Comparison of ENCODE assay signal across 8 mouse cellular contexts in genomic region chr5:111416591-111417374, GRCm38 (mm10). TPM values are rescaled to one million over a fixed set of nuclear protein-coding genes. Genes with fewer than 3 reads are reported as not detected.
A peak's percentile ranks its signal among the peaks of the same experiment; 100 is the strongest.
DNase-seq lines count a peak whose midpoint lies in the region; ATAC-seq and TF ChIP-seq lines count a peak whose summit lies in the region.

Gene Mn1 (plus strand): TSS chr5:111417362.

- peak; percentile 87 for DNase-seq in ES-CJ7 (ENCODE audit: low read depth, low spot score)
- peak; percentile 47 to 56 for DNase-seq in cerebellum, adult 2 months
- peak; percentile 94 for DNase-seq in forelimb bud, embryonic 11.5 days (ENCODE audit: low read depth, low spot score)
- peak; percentile 89 to 92 for DNase-seq in heart, postnatal 36 days
- peak; percentile 86 to 89 for DNase-seq in layer of hippocampus, adult 2 months (ENCODE audit: low spot score in 2 of 2)
- DNase-seq in liver, postnatal 0 days: peak; percentile 75
- peak; percentile 76 for DNase-seq in ovary, postnatal 10 days (ENCODE audit: low spot score)
- DNase-seq in thymus, postnatal 14 days: peak; percentile 83

- peak within 1 kb of the TSS; percentile 90 for H3K4me2 ChIP-seq in liver, postnatal 0 days (ENCODE audit: low read depth, low read length)

- H3K4me3 ChIP-seq in cerebellum, adult 2 months (replicated peaks; ENCODE audit: insufficient read depth, low read depth, low read length): peak within 1 kb of the TSS; percentile 43
- peak within 1 kb of the TSS; percentile 73 for H3K4me3 ChIP-seq in layer of hippocampus, adult 2 months
- peak within 1 kb of the TSS; percentile 62 for H3K4me3 ChIP-seq in liver, postnatal 0 days (ENCODE audit: low read depth, low read length)

- peak; percentile 75 for ATAC-seq in liver, postnatal 0 days

- no peak for TF ChIP-seq CTCF in cerebellum, adult 2 months (IDR thresholded peaks at IDR 0.05; ENCODE audit: borderline replicate concordance, insufficient read depth, low read depth, low read length)
- no peak for TF ChIP-seq CTCF in layer of hippocampus, adult 2 months (conservative IDR thresholded peaks at IDR 0.05)
- 0 out of 2 replicates have a peak, but pooled peaks have one; percentile 4 for TF ChIP-seq CTCF in liver, postnatal 0 days (IDR thresholded peaks at IDR 0.05; ENCODE audit: low read depth)

- under 1% methylated on average over 86 of the region's 88 CpGs for WGBS in cerebellum, adult 2 months
- under 1% methylated on average over 77 of the region's 88 CpGs for WGBS in liver, postnatal 0 days (ENCODE audit: insufficient replicate concordance)

- H3K9ac ChIP-seq in liver, postnatal 0 days (replicated peaks): peak within 1 kb of the TSS; percentile 61

- intact Hi-C loops in heart, postnatal 36 days (cut with DNase I): loop anchor here (1.0 to 10.0 kb wide), 4 partner anchors 50 to 598 kb away; no protein-coding TSS in a partner anchor

- TF ChIP-seq EP300 in liver, postnatal 0 days (IDR thresholded peaks at IDR 0.05; ENCODE audit: low read depth): no peak

- H3K27me3 ChIP-seq in cerebellum, adult 2 months (ENCODE audit: control insufficient read depth, insufficient read depth, low read length): peaks cover 17% of the 10 kb centered on the region
- H3K27me3 ChIP-seq in liver, postnatal 0 days (ENCODE audit: insufficient read depth, low read length): peaks cover 72% of the 10 kb centered on the region

- H3K27ac ChIP-seq in cerebellum, adult 2 months (ENCODE audit: insufficient read depth, low read length): no peak within 1 kb of the TSS
- H3K27ac ChIP-seq in layer of hippocampus, adult 2 months: peak within 1 kb of the TSS; percentile 88
- H3K27ac ChIP-seq in liver, postnatal 0 days (ENCODE audit: low read depth): no peak within 1 kb of the TSS

- TF ChIP-seq POLR2A in cerebellum, adult 2 months (IDR thresholded peaks at IDR 0.05; ENCODE audit: borderline replicate concordance, insufficient read depth, low read length): no peak

- peaks cover 4% of the 10 kb centered on the region; the same call in 1 of the 2 replicates for H3K4me1 ChIP-seq in cerebellum, adult 2 months (ENCODE audit: control insufficient read depth, insufficient read depth, low read length)
- peaks cover 9% of the 10 kb centered on the region; the same call in 1 of the 2 replicates for H3K4me1 ChIP-seq in liver, postnatal 0 days (ENCODE audit: insufficient read depth)

- H3K9me3 ChIP-seq in liver, postnatal 0 days (ENCODE audit: low read length): no peaks in the 10 kb centered on the region

- H3K36me3 ChIP-seq in liver, postnatal 0 days (replicated peaks; ENCODE audit: insufficient read depth, low read length): no peaks in the 10 kb centered on the region; the same call in 1 of the 2 replicates

RNA-seq across cellular contexts. Expression of gene Mn1, which starts in this region (rescaled TPM):
- polyA plus RNA-seq in cerebellum, adult 2 months (2012; rRNA removed): 2.4 and 3.3 TPM in 2 replicates
- 10 to 100 TPM; 15.2 to 20.2 TPM for total RNA-seq in heart, postnatal 36 days (2021)
- 10 to 100 TPM; 38.4 to 45.6 TPM for total RNA-seq in layer of hippocampus, adult 2 months (2021)
- polyA plus RNA-seq in liver, postnatal 0 days (2015; fragmentation: Nextera tagmentation; extraction: Ambion mirVana): 1.00 and 1.4 TPM in 2 replicates
